Mouse (Mus musculus) liver, postnatal 0 days (tissue): ENCODE results near the gene Gm382.

Experiments
- CTCF ChIP-seq: sonication (generic); IDR thresholded peaks from 2 replicates; pipeline ENCODE4 v1.5.1; 2016; ENCODE audit warnings: antibody characterized with exemption, low read depth
- EP300 ChIP-seq: IDR thresholded peaks from 2 replicates; pipeline ENCODE4 v1.6.1; 2016; ENCODE audit warnings: antibody characterized with exemption, low read depth, mild to moderate bottlenecking

DNA sequence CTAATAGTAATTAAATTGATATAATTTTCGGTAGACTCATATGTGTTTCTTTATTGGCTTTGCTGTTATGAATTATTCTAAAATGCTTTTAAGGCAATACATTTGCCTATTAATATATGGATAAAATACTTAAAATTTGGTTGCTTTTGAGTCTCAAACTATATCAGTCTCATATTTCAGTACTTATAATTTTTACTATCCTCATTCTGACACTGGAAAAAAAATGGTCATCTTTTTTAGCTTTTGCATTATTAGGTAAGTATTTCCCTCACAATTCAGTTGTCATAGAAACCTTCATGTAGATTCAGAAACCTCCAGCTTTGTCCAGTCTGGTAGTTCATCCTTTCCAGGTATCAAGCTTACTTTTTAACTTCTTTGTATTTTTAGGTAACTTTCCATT lies at the start of gene Gm382:
- TF ChIP-seq CTCF (no peak), EP300 (no peak)
